Mouse (Mus musculus) midbrain, embryonic 12.5 days (tissue): ENCODE data around the gene Tctn3. TPM values are rescaled to one million over a fixed set of nuclear protein-coding genes. Genes with fewer than 3 reads are reported as not detected.
"Not testable (repeated sequence)": the region's sequence is repeated elsewhere in the genome, so short reads cannot be mapped to it uniquely, and the experiment has no call there.

Experiments used
- ATAC-seq: fragments of 200-750 bp; cut with Nextera tagmentation; 2 replicates; pipeline ENCODE4 v1.8.0; 2017; ENCODE audit warnings: low read depth, moderate TSS enrichment, moderate library complexity; ENCODE audit not compliant: low FRiP score
- H3K27ac ChIP-seq: fragments of 300-500 bp; sonication (generic); replicated peaks from 2 replicates; pipeline ENCODE4 v1.5.1; 2016; ENCODE audit warnings: mild to moderate bottlenecking
- H3K27me3 ChIP-seq: fragments of 300-500 bp; sonication (generic); 2 replicates; pipeline ENCODE4 v1.6.1; 2016; ENCODE audit warnings: mild to moderate bottlenecking
- H3K36me3 ChIP-seq: fragments of 300-500 bp; sonication (generic); 2 replicates; pipeline ENCODE4 v1.6.1; 2016
- H3K4me1 ChIP-seq: fragments of 300-500 bp; sonication (generic); 2 replicates; pipeline ENCODE4 v1.6.1; 2016
- H3K4me2 ChIP-seq: fragments of 300-500 bp; sonication (generic); replicated peaks from 2 replicates; pipeline ENCODE4 v1.6.1; 2016; ENCODE audit warnings: mild to moderate bottlenecking, moderate library complexity
- H3K4me3 ChIP-seq: fragments of 300-500 bp; sonication (generic); 2 replicates; pipeline ENCODE4 v1.5.1; 2016; ENCODE audit warnings: mild to moderate bottlenecking
- H3K9ac ChIP-seq: fragments of 300-500 bp; sonication (generic); replicated peaks from 2 replicates; pipeline ENCODE4 v1.6.1; 2016; ENCODE audit warnings: mild to moderate bottlenecking, moderate library complexity
- H3K9me3 ChIP-seq: fragments of 300-500 bp; sonication (generic); 2 replicates; pipeline ENCODE4 v1.6.1; 2016; ENCODE audit warnings: mild to moderate bottlenecking
- WGBS: fragments of 180-500 bp; shearing (Covaris S2); methylation state at CpG from one replicate; pipeline ENCODE4 v1.1.7; 2016; 5-methylcytosine and 5-hydroxymethylcytosine counted together
- polyA plus RNA-seq: library from polyadenylated mRNA; unstranded; fragments of >200 nt; fragmentation: Nextera tagmentation; extraction: Ambion mirVana; gene quantifications from 2 replicates; pipeline ENCODE4 v1.2.1, GENCODE M21; 2016

Tctn3 gene
- polyA plus RNA-seq, 1 experiment from 2014 or later: 14.7 TPM

GRCm38 (mm10) chr19:40616021-40616420, 4.0 kb upstream of the Tctn3 start:
- no peak for ATAC-seq
- Histone ChIP-seq H3K9me3 (no peaks in the 10 kb centered on the region), H3K4me1 (peaks cover 5% of the 10 kb centered on the region), H3K4me3 (no peak overlapping the region), H3K4me2 (no peak overlapping the region), H3K27me3 (no peaks in the 10 kb centered on the region), H3K27ac (no peak overlapping the region), H3K9ac (no peak overlapping the region), H3K36me3 (no peaks in the 10 kb centered on the region)
- WGBS: 93% methylated on average over 7 of the region's 7 CpGs

GRCm38 (mm10) chr19:40614811-40615210, 2.8 kb upstream of the Tctn3 start:
- no peak overlapping the region for H3K4me3 ChIP-seq
- no peak for ATAC-seq
- H3K4me2 ChIP-seq: no peak overlapping the region
- no peak overlapping the region for H3K9ac ChIP-seq
- peaks cover 9% of the 10 kb centered on the region for H3K4me1 ChIP-seq
- no peaks in the 10 kb centered on the region for H3K9me3 ChIP-seq
- H3K27ac ChIP-seq: no peak overlapping the region
- 85% methylated on average over 7 of the region's 7 CpGs for WGBS
- 0 out of 2 replicates have a peak, but pooled peaks cover under 1% of the 10 kb centered on the region for H3K36me3 ChIP-seq
- H3K27me3 ChIP-seq: no peaks in the 10 kb centered on the region

GRCm38 (mm10) chr19:40607676-40608075, 4.4 kb downstream of the Tctn3 start:
- Histone ChIP-seq H3K4me1 (peaks cover 9% of the 10 kb centered on the region), H3K36me3 (peaks cover 51% of the 10 kb centered on the region), H3K4me3 (no peak overlapping the region), H3K27ac (no peak overlapping the region), H3K4me2 (no peak overlapping the region), H3K9me3 (no peaks in the 10 kb centered on the region), H3K9ac (no peak overlapping the region), H3K27me3 (no peaks in the 10 kb centered on the region)
- no peak for ATAC-seq
- WGBS: 88% methylated on average over 6 of the region's 6 CpGs

- Histone ChIP-seq H3K4me2 (no peak overlapping the region), H3K9me3 (no peaks in the 10 kb centered on the region), H3K4me1 (no peaks in the 10 kb centered on the region), H3K27ac (no peak overlapping the region), H3K27me3 (no peaks in the 10 kb centered on the region), H3K4me3 (no peak overlapping the region), H3K36me3 (peaks cover 54% of the 10 kb centered on the region), H3K9ac (no peak overlapping the region)
- WGBS: 91% methylated on average over 9 of the region's 9 CpGs
- ATAC-seq: no peak
These were observed 6.8 kb downstream of the Tctn3 start for GRCm38 (mm10) chr19:40605189-40605588.

DNA sequence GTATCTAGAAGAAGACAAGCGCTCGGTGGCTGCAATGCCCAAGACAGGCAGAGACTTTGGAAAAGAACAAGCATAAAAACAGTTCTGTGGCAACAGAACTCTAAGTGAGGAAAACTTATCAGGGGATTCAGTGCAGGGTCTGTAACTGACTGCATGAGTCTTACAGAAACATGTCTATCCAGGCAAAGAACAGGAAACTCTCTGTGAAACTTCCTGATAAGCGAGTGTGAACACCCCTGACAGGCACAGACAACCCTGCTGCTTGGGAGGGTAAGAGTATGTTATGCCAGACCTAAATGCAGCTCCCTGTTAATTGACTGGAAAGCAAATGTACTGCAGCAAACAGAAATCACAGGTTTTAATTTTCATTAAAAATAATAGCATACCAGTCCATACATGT, 10.2 kb downstream of the Tctn3 start:
- Histone ChIP-seq H3K9ac (no peak overlapping the region), H3K4me1 (no peaks in the 10 kb centered on the region), H3K27me3 (no peaks in the 10 kb centered on the region), H3K27ac (no peak overlapping the region), H3K9me3 (no peaks in the 10 kb centered on the region), H3K36me3 (peaks cover 27% of the 10 kb centered on the region), H3K4me2 (no peak overlapping the region), H3K4me3 (no peak overlapping the region)
- no peak for ATAC-seq
- 96% methylated on average over 3 of the region's 3 CpGs for WGBS

GRCm38 (mm10) chr19:40600846-40601245, 11.2 kb downstream of the Tctn3 start:
- not testable (repeated sequence) for H3K9ac ChIP-seq, H3K4me3 ChIP-seq, H3K27ac ChIP-seq, H3K4me1 ChIP-seq, H3K4me2 ChIP-seq, H3K9me3 ChIP-seq, ATAC-seq, H3K27me3 ChIP-seq
- H3K36me3 ChIP-seq: peaks cover 16% of the 10 kb centered on the region; the same call in 1 of the 2 replicates
- WGBS: 93% methylated on average over 5 of the region's 5 CpGs

GRCm38 (mm10) chr19:40595831-40596230, 16.2 kb downstream of the Tctn3 start:
- Histone ChIP-seq H3K27ac (no peak overlapping the region), H3K9me3 (no peaks in the 10 kb centered on the region), H3K4me2 (no peak overlapping the region), H3K4me1 (no peaks in the 10 kb centered on the region), H3K27me3 (no peaks in the 10 kb centered on the region), H3K9ac (no peak overlapping the region), H3K36me3 (peaks cover 13% of the 10 kb centered on the region; the same call in 1 of the 2 replicates), H3K4me3 (no peak overlapping the region)
- whole genome bisulfite sequencing: 89% methylated on average over 8 of the region's 8 CpGs
- ATAC-seq: no peak

DNA sequence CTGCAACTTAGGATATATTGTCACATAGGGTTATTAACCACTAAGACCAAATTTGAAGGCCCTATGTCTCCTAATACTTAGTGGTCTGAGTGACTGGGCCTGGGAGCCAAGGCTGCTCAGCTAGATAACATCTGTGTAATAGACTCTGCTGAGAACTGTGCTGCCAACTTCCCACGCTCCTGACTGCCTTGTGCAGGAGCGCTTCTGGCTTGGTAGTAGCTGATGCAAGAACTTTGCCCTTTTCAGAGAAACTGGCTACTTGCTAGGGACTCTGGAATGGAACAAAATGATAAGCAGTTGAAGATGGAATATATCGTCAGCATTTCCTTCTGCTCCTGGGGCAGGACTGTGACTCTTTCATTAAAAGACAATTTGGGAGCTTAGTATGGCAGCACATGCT, 16.8 kb downstream of the Tctn3 start:
- H3K4me1 ChIP-seq: no peaks in the 10 kb centered on the region
- ATAC-seq: no peak
- H3K9ac ChIP-seq: no peak overlapping the region
- no peak overlapping the region for H3K27ac ChIP-seq
- H3K9me3 ChIP-seq: no peaks in the 10 kb centered on the region
- no peak overlapping the region for H3K4me3 ChIP-seq
- H3K4me2 ChIP-seq: no peak overlapping the region
- no peaks in the 10 kb centered on the region for H3K27me3 ChIP-seq
- 92% methylated on average over 3 of the region's 3 CpGs for WGBS
- peaks cover 13% of the 10 kb centered on the region; the same call in 1 of the 2 replicates for H3K36me3 ChIP-seq

- Histone ChIP-seq H3K36me3 (0 out of 2 replicates have a peak, but pooled peaks cover 3% of the 10 kb centered on the region), H3K27me3 (no peaks in the 10 kb centered on the region), H3K9me3 (no peaks in the 10 kb centered on the region), H3K27ac (peak overlapping the region; percentile 77), H3K9ac (0 out of 2 replicates have a peak overlapping the region, but pooled peaks have one; percentile 83), H3K4me1 (peaks cover 22% of the 10 kb centered on the region), H3K4me3 (peak overlapping the region; percentile 91), H3K4me2 (peak overlapping the region; percentile 81)
- 0% methylated on average over 10 of the region's 10 CpGs for WGBS
- peak; percentile 3; the same call in 1 of the 2 replicates for ATAC-seq
These were observed 22.5 kb downstream of the Tctn3 start for GRCm38 (mm10) chr19:40589530-40589880.

DNA sequence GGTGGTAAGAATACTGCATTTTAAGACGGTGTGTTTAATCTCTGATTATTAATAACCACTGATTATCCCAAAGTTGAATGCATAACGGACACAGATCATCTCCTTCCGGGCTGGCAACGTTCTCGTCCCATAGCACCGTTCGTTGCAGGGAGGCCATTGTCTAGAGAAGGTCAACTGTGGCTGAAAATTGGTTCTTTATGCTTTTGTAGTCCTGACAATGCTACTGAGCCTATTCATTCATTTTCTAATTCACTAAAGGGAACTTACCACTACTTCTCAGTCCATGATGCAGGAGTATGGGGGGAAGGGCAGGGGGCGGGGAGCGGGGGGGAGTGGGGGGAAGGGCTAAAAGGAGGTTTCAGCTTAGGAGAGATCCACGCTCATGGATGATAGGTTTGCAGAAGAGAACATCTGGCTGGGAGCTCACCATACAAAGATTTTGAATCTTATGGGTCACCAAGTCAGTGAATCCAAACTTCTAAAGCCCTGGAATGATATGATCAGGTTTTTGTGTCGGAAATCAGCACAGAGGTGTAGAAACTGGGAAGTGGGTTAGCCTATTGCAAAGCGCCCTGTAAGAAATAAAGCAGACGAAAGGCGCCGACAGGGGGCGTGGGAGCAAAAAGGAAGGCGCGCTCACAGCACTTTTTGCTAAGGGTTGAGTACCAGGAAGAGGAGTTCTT, 23.0 kb downstream of the Tctn3 start:
- no peaks in the 10 kb centered on the region for H3K27me3 ChIP-seq
- H3K4me3 ChIP-seq: peak overlapping the region; percentile 91
- H3K27ac ChIP-seq: peak overlapping the region; percentile 77
- WGBS: 0% methylated on average over 18 of the region's 18 CpGs
- peaks cover 4% of the 10 kb centered on the region; the same call in 1 of the 2 replicates for H3K36me3 ChIP-seq
- H3K4me2 ChIP-seq: peak overlapping the region; percentile 81
- H3K9me3 ChIP-seq: no peaks in the 10 kb centered on the region
- ATAC-seq: peak; percentile 68
- peak overlapping the region; percentile 83 for H3K9ac ChIP-seq
- H3K4me1 ChIP-seq: peaks cover 22% of the 10 kb centered on the region

GRCm38 (mm10) chr19:40588293-40588654, 23.8 kb downstream of the Tctn3 start, which contains the start of gene Aldh18a1:
Gene Aldh18a1 (minus strand): TSS chr19:40588463.
- WGBS: under 1% methylated on average over 34 of the region's 34 CpGs
- H3K36me3 ChIP-seq: peaks cover 6% of the 10 kb centered on the region; the same call in 1 of the 2 replicates
- peak within 1 kb of the TSS; percentile 81 for H3K4me2 ChIP-seq
- H3K4me3 ChIP-seq: peak within 1 kb of the TSS; percentile 91
- H3K4me1 ChIP-seq: peaks cover 22% of the 10 kb centered on the region
- no peaks in the 10 kb centered on the region for H3K27me3 ChIP-seq
- peak within 1 kb of the TSS; percentile 83 for H3K9ac ChIP-seq
- ATAC-seq: peak; percentile 91
- H3K27ac ChIP-seq: peak within 1 kb of the TSS; percentile 77
- H3K9me3 ChIP-seq: no peaks in the 10 kb centered on the region

DNA sequence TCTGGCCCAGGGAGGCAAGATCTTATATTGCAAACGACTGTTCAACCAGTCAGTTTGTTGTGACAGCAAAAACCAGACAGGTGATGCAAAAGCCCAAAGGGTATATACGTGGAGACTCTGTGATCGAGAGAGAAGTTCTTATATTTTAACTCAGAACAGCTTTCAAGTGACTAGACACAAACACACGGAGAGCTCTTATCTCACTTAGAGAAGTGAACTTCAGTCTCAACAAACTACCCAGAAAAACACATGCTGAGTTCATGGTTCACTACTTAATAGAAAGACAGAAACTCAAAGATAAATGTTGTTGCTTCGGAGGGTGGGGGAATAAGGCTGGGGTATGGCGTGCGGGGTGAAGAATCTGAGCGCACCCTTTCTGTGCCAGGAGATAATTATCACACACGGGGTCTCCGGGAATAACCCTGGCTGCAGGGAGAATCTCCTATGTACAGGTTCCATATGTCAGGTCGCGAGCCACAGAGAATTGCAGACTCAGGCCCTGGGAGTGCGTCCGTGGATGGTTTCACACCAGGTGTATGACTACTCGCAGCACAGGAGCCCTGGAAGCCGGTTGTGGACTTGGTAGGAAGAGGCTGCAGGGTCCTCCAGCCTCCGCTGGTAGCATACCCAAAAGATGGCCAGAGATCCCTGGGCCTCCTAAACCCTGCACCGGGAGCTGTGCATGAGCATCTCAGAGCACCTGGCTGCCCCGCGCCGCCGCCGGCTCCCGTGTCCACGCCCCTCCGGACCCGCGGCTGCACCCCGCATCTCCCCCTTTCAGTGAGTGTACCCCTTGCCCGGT, 24.3 kb downstream of the Tctn3 start:
- Histone ChIP-seq H3K9me3 (no peaks in the 10 kb centered on the region), H3K27ac (peak overlapping the region; percentile 77), H3K4me3 (peak overlapping the region; percentile 91), H3K4me1 (peaks cover 22% of the 10 kb centered on the region), H3K36me3 (peaks cover 6% of the 10 kb centered on the region), H3K27me3 (no peaks in the 10 kb centered on the region), H3K9ac (peak overlapping the region; percentile 83), H3K4me2 (peak overlapping the region; percentile 81)
- WGBS: 6% methylated on average over 30 of the region's 30 CpGs
- no peak for ATAC-seq
